Mouse (Mus musculus): ENCODE data around the gene Smim24. TPM values are rescaled to one million over a fixed set of nuclear protein-coding genes. Genes with fewer than 3 reads are reported as not detected.

Gene Smim24
- polyA plus RNA-seq, 2 experiments, result 4.3 to 7.8 TPM

GRCm38 (mm10) chr10:81349961-81350350 lies 42.9 kb upstream of the Smim24 start:
- WGBS, result 1% methylated on average over 24 of the region's 29 CpGs
- H3K4me3 ChIP-seq (replicated peaks; ENCODE audit: low read length), result peak overlapping the region; percentile 78
- peaks cover 20% of the 10 kb centered on the region for H3K4me1 ChIP-seq (ENCODE audit: control insufficient read depth, insufficient read depth, low read length)
- no peak for ATAC-seq (ENCODE audit: low FRiP score, low read depth)
- H3K4me2 ChIP-seq (replicated peaks; ENCODE audit: low read depth, low read length, severe bottlenecking), result peak overlapping the region; percentile 93
- peaks cover 4% of the 10 kb centered on the region for H3K27me3 ChIP-seq (ENCODE audit: control insufficient read depth, insufficient read depth, low read length)
- no peak for TF ChIP-seq POLR2A (IDR thresholded peaks at IDR 0.05; ENCODE audit: borderline replicate concordance, extremely low read depth, insufficient read depth, insufficient read length)
- peaks cover 21% of the 10 kb centered on the region for H3K36me3 ChIP-seq (ENCODE audit: control insufficient read depth, insufficient read depth, low read length)
- H3K9ac ChIP-seq (ENCODE audit: low read depth, low read length, severe bottlenecking), result peak overlapping the region; percentile 80
- DNase-seq (ENCODE audit: low spot score), result no peak
- no peaks in the 10 kb centered on the region for H3K9me3 ChIP-seq (ENCODE audit: control insufficient read depth, low read length)
- H3K27ac ChIP-seq (replicated peaks; ENCODE audit: low read depth, low read length), result peak overlapping the region; percentile 70

GRCm38 (mm10) chr10:81350351-81351063 lies 42.3 kb upstream of the Smim24 start, which contains the start of gene Hmg20b:
Gene Hmg20b, minus strand, starts transcription at chr10:81350480.
- Histone ChIP-seq H3K27ac (replicated peaks; ENCODE audit: low read depth, low read length) (peak within 1 kb of the TSS; percentile 70), H3K4me3 (replicated peaks; ENCODE audit: low read length) (peak within 1 kb of the TSS; percentile 78), H3K36me3 (ENCODE audit: control insufficient read depth, insufficient read depth, low read length) (peaks cover 20% of the 10 kb centered on the region), H3K27me3 (ENCODE audit: control insufficient read depth, insufficient read depth, low read length) (no peaks in the 10 kb centered on the region), H3K9me3 (ENCODE audit: control insufficient read depth, low read length) (no peaks in the 10 kb centered on the region), H3K4me2 (replicated peaks; ENCODE audit: low read depth, low read length, severe bottlenecking) (peak within 1 kb of the TSS; percentile 93), H3K9ac (ENCODE audit: low read depth, low read length, severe bottlenecking) (peak within 1 kb of the TSS; percentile 80), H3K4me1 (ENCODE audit: control insufficient read depth, insufficient read depth, low read length) (peaks cover 20% of the 10 kb centered on the region)
- under 1% methylated on average over 49 of the region's 54 CpGs for WGBS
- ATAC-seq (ENCODE audit: low FRiP score, low read depth), result peak; percentile 96
- TF ChIP-seq POLR2A (IDR thresholded peaks at IDR 0.05; ENCODE audit: borderline replicate concordance, extremely low read depth, insufficient read depth, insufficient read length), result peak; percentile 38; the same call in 1 of the 2 replicates
- peak; percentile 99 for DNase-seq (ENCODE audit: low spot score)

- Histone ChIP-seq H3K27ac (replicated peaks; ENCODE audit: low read depth, low read length) (no peak overlapping the region), H3K4me3 (replicated peaks; ENCODE audit: low read length) (no peak overlapping the region), H3K9me3 (ENCODE audit: control insufficient read depth, low read length) (no peaks in the 10 kb centered on the region), H3K27me3 (ENCODE audit: control insufficient read depth, insufficient read depth, low read length) (no peaks in the 10 kb centered on the region), H3K4me2 (replicated peaks; ENCODE audit: low read depth, low read length, severe bottlenecking) (no peak overlapping the region), H3K9ac (ENCODE audit: low read depth, low read length, severe bottlenecking) (no peak overlapping the region), H3K4me1 (ENCODE audit: control insufficient read depth, insufficient read depth, low read length) (peaks cover 20% of the 10 kb centered on the region), H3K36me3 (ENCODE audit: control insufficient read depth, insufficient read depth, low read length) (peaks cover 13% of the 10 kb centered on the region)
- DNase-seq (ENCODE audit: low spot score) (no peak), ATAC-seq (ENCODE audit: low FRiP score, low read depth) (no peak)
- TF ChIP-seq POLR2A (IDR thresholded peaks at IDR 0.05; ENCODE audit: borderline replicate concordance, extremely low read depth, insufficient read depth, insufficient read length), result no peak
- WGBS, result 23% methylated on average over 9 of the region's 9 CpGs
Observed at GRCm38 (mm10) chr10:81351678-81352291, 41.1 kb upstream of the Smim24 start.

GRCm38 (mm10) chr10:81354738-81355477 lies 37.9 kb upstream of the Smim24 start:
- H3K9me3 ChIP-seq (ENCODE audit: control insufficient read depth, low read length), result no peaks in the 10 kb centered on the region
- H3K4me2 ChIP-seq (replicated peaks; ENCODE audit: low read depth, low read length, severe bottlenecking), result no peak overlapping the region
- no peak for TF ChIP-seq POLR2A (IDR thresholded peaks at IDR 0.05; ENCODE audit: borderline replicate concordance, extremely low read depth, insufficient read depth, insufficient read length)
- no peak overlapping the region for H3K9ac ChIP-seq (ENCODE audit: low read depth, low read length, severe bottlenecking)
- ATAC-seq (ENCODE audit: low FRiP score, low read depth), result no peak
- H3K4me3 ChIP-seq (replicated peaks; ENCODE audit: low read length), result no peak overlapping the region
- H3K27ac ChIP-seq (replicated peaks; ENCODE audit: low read depth, low read length), result no peak overlapping the region
- H3K4me1 ChIP-seq (ENCODE audit: control insufficient read depth, insufficient read depth, low read length), result peaks cover 18% of the 10 kb centered on the region
- H3K27me3 ChIP-seq (ENCODE audit: control insufficient read depth, insufficient read depth, low read length), result no peaks in the 10 kb centered on the region
- H3K36me3 ChIP-seq (ENCODE audit: control insufficient read depth, insufficient read depth, low read length), result peaks cover 1% of the 10 kb centered on the region; the same call in 1 of the 2 replicates
- DNase-seq (ENCODE audit: low spot score), result no peak
- 70% methylated on average over 9 of the region's 9 CpGs for WGBS

- H3K27me3 ChIP-seq (ENCODE audit: control insufficient read depth, insufficient read depth, low read length), result no peaks in the 10 kb centered on the region
- 82% methylated on average over 4 of the region's 4 CpGs for WGBS
- no peak for TF ChIP-seq POLR2A (IDR thresholded peaks at IDR 0.05; ENCODE audit: borderline replicate concordance, extremely low read depth, insufficient read depth, insufficient read length)
- no peak overlapping the region for H3K4me3 ChIP-seq (replicated peaks; ENCODE audit: low read length)
- H3K9ac ChIP-seq (ENCODE audit: low read depth, low read length, severe bottlenecking), result no peak overlapping the region
- H3K36me3 ChIP-seq (ENCODE audit: control insufficient read depth, insufficient read depth, low read length), result peaks cover 7% of the 10 kb centered on the region; the same call in 1 of the 2 replicates
- no peaks in the 10 kb centered on the region for H3K9me3 ChIP-seq (ENCODE audit: control insufficient read depth, low read length)
- peaks cover 18% of the 10 kb centered on the region for H3K4me1 ChIP-seq (ENCODE audit: control insufficient read depth, insufficient read depth, low read length)
- DNase-seq (ENCODE audit: low spot score) (no peak), ATAC-seq (ENCODE audit: low FRiP score, low read depth) (no peak)
- H3K4me2 ChIP-seq (replicated peaks; ENCODE audit: low read depth, low read length, severe bottlenecking), result no peak overlapping the region
- H3K27ac ChIP-seq (replicated peaks; ENCODE audit: low read depth, low read length), result no peak overlapping the region
Observed at GRCm38 (mm10) chr10:81355533-81355932, 37.3 kb upstream of the Smim24 start.
